Mouse (Mus musculus) megakaryocyte, embryonic 14.5 days (primary cell): ENCODE measurements at regions not wholly inside any gene's neighbourhood (a gene's known extent, or its start where the extent isn't known, plus 50 kb on each side); places are given as distances from the start of the nearest gene placed in this dataset.

Experiments used
- FLI1 ChIP-seq: IDR thresholded peaks from 2 replicates; pipeline ENCODE4 v1.6.1; 2012; ENCODE audit warnings: low read length, inconsistent platforms, mixed read lengths
- GATA1 ChIP-seq: IDR thresholded peaks from 3 replicates; pipeline ENCODE4 v1.6.1; 2012; ENCODE audit warnings: mixed read lengths, low read length, inconsistent platforms, borderline replicate concordance

- TF ChIP-seq GATA1 = no peak
- no peak for TF ChIP-seq FLI1
These were observed 397.6 kb upstream of the Clint1 start for GRCm38 (mm10) chr11:45454234-45454633.
